Mouse (Mus musculus) large intestine, adult 2 months (tissue): ENCODE measurements around the gene Mul1. TPM values are rescaled to one million over a fixed set of nuclear protein-coding genes. Genes with fewer than 3 reads are reported as not detected.
"Not testable (repeated sequence)": the region's sequence is repeated elsewhere in the genome, so short reads cannot be mapped to it uniquely, and the experiment has no call there.

Experiments
- DNase-seq: peaks from one replicate; pipeline ENCODE4 v3.0.0-alpha.2; 2012; ENCODE audit warnings: low read depth, low spot score
- WGBS: fragments of 180-500 bp; shearing (Covaris S2); methylation state at CpG from one replicate; pipeline ENCODE4 v1.1.7; 2018; 5-methylcytosine and 5-hydroxymethylcytosine counted together
- polyA plus RNA-seq: library from polyadenylated mRNA; depleted of rRNA; stranded (reverse); fragments of >200 nt; gene quantifications from 2 replicates; pipeline ENCODE4 v1.2.3, GENCODE M21; 2012; rRNA removed

Gene Mul1
- polyA plus RNA-seq, result 24.1 and 29.6 TPM in 2 replicates

DNA sequence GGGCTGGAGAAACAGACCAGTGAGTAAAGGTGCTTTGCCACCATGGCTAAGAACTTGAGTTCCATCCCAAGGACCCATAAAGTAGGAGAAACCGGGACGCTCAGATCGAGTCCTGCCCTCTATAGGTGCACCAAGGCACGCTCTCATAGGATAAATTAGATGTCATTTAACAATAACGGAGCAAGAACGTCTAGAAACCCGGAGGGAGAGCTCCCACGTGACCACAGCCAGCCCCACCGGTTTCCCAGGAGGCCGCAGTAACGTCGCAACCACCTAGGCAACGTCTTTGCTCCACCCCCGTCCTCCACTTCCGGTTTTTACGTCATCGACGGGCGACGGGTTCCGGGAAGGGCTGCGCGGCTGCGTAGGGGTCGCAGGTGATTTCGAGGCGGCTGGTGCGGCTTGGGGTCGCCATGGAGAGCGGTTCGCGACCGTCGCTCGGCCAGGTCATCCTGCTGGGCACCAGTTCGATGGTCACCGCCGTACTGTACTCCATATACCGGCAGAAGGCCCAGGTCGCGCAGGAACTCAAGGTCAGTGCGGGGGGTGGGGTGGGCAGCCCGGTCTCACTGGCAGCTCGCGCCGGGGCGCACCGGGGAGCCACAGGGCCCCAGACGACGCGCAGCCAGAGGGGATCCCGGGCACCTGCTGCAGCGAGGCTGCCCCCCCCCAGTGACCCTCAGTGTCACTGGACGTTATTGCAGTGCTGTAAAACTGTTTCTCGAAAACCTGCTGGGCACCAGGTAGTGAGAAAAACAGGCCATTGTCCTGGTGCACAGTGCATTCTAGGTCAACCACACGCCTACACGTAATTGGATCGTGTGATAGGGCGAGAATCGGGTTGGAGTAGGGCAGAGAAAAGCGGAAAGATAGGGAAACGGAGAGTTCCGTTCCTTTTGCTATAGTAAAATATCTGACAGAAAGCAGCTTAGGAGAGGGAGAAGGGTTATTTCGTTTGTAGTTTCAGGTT is at the start of gene Mul1:
Gene Mul1, plus strand, starts transcription at position 325 of the 970 bp plus-strand sequence.
- peak; percentile 82 for DNase-seq
- under 1% methylated on average over 64 of the region's 64 CpGs for whole genome bisulfite sequencing

DNA sequence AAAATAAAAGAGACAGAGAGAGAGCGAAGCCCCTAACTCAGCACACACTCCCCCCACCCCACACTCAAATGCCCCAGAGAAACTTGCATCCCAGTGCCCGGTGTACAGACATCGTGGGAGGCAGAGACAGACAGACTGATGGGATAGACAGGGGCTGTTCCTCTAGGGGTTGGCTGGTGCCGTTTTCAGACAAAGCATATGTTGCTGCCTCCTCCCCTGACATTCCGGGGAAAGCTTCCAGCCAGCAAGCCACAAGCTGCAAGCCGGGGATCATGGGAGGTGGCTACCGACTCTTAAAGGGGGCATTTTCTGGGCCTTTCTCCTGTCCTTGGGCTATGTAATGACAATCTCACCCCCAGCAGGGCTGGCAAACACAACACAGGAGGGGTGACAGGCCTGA is 40.8 kb upstream of the Mul1 start:
- WGBS, result 52% methylated on average over 7 of the region's 7 CpGs
- no peak for DNase-seq

DNA sequence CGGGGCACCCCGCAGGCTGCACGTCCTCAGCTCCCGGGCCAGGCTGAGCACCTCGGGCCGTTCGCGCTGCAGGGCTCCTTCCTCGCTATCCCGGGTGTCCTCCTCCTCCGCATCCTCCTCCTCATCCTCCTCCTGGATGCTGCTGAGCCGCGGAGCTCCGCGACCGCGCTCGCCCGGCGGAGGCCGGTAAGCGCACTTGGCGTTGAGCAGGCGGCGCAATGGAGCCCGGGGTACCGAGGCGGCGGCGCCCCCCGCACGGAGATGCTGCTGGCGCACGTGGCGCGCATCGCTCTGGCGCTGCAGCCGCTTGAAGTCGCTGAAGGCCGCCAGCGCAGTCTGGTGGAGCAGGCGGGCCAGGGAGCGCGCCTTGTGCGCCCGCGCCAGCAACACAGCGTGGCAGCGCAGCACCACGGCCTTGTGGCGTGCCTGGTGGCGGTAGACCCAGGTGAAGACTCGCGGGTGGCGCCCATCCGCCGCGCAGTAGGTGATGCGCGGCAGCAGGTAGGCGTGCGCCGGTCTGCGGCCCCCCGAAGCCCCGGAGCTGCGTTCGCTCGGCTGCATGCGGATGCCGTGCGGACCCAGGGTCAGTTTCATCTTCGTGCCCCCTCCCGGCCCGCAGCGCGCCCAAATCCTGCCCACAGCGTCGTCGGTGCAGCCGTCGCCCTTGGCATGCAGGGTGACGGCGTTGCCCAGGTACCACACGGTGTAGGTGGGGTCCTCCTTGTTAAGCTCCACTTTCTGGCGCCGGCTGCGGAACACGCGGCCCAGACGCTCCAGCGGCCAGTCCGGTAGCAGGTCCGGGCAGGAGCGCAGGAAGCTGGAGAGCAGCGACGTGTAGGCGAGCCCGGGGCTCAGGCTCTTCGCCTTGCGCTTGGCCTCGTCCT is 39.1 kb upstream of the Mul1 start:
- DNase-seq, result no peak
- 1% methylated on average over 103 of the region's 103 CpGs for WGBS

DNA sequence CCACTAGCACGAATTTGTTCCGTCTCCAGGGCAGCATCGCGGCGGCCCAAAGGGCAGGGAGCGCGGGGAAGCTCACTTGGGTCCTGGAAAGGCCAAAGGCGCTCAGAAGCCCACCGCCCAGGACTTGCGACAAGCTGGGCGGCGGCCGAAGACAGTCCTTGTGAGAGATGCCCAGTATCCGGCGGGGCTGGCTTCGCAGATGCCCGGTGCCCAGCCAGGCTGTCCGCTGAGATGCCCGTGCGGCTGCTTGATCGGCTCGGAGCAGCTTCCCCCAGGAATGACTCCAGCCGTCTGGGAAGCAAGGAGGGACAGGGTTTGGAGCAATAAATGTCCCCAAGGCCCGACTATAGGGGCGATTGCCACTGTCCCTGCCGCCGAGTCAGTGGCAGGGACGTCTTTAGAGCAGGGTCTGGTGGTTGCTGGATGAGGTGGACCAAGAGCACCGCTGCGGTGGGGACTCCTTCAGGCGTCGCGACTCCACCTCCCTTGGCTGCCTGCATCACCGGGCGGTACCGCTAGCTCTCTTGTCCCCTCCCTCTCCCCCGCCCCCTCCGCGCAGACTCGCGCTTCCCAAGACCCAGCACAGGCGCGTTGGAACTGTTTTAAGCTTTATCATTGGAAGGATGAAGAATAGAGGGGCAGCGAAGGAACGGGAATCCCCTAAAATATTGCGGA is 38.4 kb upstream of the Mul1 start, which contains the start of gene Fam43b:
Gene Fam43b, minus strand, starts transcription at position 558 of the 675 bp plus-strand sequence.
- WGBS, result 1% methylated on average over 46 of the region's 46 CpGs
- DNase-seq, result no peak

DNA sequence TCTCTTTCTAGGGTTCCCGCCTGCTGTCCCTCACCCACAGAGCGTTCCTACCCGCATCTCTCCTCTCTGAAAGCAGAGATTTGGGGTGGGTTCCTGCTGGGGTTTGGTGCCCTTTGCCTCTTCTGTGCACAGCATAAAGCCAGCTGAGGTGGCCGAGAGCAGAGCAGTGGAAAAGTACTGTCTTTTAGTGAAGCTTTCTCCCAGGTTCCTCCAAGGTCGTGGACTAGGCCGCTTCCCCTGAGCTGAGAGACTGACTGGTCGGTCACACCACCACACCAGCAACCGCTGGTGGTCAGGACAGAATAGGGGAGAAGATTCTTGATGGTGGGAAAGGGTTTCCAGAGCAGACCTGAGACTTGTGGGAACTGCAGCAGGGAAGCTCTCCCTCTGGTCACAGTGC is 37.8 kb upstream of the Mul1 start:
- no peak for DNase-seq
- 18% methylated on average over 8 of the region's 8 CpGs for WGBS

DNA sequence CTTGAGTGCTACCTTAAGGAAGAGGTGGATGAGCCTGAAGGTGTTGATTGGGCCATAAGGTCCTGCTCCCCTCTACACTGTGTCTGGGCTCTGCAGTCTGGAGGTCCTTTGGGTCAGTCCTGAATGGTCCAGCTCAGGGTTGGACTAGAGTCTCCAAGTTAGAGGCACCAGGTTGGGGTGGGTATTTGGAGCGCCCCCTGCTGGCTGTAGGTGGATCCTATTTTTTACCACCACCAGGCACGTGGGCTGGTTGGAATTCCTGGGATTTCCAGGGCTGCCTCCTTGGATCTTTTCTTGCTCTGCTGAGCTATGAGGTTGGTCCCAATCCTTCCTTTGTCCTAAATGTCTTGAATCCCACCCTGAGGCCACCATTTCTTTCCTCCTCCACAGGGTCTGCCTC is 29.7 kb upstream of the Mul1 start:
- 4% methylated on average over 2 of the region's 2 CpGs for WGBS
- no peak for DNase-seq

DNA sequence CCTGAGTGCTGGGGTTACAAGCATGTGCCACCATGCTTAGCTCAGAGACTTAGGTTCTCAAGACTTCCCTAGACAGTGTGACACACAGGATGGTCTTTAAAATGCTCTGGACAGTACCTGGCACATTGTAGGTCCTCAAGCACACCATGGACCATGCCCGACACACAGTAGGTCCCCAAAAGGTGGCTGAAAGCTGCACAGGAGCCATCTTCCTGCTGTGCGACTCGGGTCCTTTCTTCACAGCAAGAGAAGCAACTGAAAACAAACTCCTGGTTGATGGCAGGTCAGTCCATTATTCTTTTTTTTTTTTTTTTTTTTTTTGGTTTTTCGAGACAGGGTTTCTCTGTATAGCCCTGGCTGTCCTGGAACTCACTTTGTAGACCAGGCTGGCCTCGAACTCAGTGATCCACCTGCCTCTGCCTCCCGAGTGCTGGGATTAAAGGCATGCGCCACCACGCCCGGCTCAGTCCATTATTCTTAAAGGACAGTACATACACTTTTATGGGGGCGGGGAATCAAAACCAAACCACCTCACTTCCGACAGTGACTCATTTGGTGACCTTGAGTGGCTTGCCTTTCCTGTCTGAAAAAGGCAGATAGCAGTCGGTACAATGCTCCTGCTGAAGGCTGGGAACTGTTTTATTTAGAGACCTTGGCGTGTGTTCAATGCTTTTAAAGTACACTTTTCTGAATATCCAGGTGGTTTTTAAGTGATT is 26.8 kb upstream of the Mul1 start:
- peak; percentile 60 for DNase-seq
- WGBS, result 31% methylated on average over 13 of the region's 13 CpGs

DNA sequence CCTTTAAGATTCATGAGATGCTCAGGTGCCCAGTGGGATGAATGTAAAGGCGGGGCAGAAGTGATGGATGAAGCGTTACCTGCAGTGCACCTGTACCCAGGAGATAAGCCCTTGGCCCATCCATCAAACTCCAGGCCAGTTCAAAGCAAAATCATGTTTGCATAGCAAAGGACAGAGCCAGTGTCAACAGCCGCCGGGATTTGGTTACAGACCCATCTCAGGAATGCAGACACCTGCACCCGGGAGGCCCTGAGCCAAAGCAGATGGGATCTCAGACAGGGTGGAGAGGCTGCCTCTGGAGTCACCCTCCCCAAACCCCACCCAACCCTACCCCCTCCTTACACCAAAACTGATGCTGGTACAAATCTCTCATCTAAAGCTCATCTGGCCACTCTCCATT is 23.5 kb upstream of the Mul1 start:
- DNase-seq, result no peak
- WGBS, result 10% methylated on average over 5 of the region's 5 CpGs

DNA sequence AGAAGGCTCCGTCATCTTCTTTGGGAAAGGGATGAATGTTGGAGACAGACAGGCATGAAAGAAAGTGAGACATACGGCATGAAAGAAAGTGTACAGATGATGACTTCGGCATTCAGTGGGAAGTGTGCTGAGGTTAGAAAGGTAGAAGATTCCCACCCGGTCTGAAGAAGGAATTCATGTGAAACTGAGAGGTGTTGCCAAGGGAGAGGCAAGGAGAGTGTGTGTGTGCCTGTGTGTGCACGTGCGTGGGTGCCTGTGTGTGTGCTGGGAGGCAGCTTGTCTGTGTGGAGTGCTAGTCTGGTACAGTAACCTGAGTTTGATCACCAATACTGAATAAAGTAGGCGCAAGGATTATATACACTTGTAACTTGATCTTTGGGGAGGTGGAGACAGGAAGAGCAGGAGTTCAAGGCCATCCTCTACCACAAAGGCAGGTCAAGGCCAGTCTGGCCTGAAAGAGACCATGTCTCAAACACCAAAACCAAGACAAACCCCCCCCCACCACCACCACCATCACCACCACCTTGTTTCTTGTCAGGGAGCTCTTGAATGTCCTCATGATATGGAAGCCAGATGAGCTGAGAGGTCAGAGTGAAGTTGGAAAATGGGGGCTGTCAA is 22.9 kb upstream of the Mul1 start:
- 43% methylated on average over 7 of the region's 7 CpGs for WGBS
- DNase-seq, result no peak

DNA sequence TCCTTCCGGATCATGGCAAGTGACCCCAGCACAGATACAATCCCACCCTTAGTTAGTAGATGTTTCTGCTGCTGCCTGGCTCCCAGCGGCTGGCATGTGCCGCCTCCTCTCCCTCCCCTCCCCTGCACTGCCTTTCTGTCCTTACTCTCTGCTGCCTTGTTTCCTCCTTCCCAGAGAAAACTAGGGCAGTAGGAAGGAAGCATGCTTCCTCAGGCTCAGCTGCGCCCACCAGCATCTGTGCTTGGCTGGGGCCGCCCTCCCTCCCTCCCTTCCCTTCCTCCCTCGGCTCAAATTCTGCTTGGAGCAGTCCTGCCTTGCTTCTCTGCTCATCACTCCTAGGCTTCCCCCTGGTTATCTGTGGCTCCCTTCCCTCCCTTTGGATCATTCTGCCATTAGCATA is 19.7 kb upstream of the Mul1 start:
- WGBS, result 50% methylated on average over 6 of the region's 6 CpGs
- no peak for DNase-seq

DNA sequence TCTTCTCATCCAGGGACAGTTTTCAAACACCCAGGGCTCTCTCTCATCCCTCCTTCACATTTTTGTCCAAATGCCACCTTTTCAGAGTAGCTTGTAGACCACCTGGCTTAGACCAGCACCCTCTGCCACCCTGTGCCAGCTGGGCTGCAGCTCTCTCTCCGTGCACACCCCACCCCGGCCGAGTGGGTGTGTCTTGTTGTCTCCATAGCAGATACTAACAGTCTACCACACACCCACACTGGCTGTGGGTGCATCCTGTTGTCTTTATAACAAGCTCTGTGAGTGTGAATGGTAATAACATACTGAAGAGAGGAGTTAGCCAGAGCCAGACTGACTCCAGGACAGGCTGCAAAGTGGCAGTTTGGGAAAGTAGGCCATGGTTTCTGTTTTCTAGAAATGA is 18.5 kb upstream of the Mul1 start:
- 36% methylated on average over 3 of the region's 3 CpGs for WGBS

DNA sequence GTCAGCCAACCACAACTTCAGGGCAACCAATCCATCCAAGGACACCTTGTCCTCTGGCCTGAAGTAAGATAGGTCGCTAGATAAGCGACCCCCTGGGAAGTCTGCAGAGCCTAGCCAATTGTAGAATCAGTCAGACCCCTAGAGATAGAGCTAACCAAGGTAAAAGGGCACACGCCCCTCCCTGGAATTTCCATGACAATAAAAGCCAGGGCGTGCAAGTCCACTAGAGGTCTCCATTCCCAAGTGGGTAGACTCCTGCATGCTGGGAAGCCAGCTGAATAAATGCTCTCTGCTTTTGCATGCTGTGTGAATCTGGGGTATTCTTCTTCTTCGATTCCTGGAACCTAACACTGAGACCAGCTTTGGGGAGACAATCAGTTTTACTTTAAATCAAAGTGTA is 18.1 kb upstream of the Mul1 start:
- no peak for DNase-seq
- WGBS, result 75% methylated on average over 5 of the region's 5 CpGs

More for the DNA sequence above, 18.5 kb upstream of the Mul1 start:
- DNase-seq, result no peak

DNA sequence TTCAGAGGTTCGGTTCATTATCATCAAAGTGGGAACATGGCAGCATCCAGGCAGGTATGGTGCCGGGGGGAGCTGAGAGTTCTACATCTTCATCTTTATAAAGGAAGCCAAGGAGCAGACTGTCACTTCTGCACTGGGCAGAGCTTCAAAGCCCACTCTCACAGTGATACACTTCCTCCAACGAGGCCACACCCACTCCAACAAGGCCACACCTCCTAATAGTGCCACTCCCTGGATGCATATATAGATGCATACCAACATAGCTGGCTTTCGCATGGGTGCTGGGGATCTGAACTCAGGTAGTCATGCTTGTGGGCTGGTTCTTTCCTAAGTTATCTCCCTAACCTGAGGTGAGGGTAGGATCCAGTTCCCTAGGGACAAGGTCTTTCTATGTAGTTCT is 16.6 kb upstream of the Mul1 start:
- DNase-seq, result no peak
- 62% methylated on average over 4 of the region's 4 CpGs for WGBS

DNA sequence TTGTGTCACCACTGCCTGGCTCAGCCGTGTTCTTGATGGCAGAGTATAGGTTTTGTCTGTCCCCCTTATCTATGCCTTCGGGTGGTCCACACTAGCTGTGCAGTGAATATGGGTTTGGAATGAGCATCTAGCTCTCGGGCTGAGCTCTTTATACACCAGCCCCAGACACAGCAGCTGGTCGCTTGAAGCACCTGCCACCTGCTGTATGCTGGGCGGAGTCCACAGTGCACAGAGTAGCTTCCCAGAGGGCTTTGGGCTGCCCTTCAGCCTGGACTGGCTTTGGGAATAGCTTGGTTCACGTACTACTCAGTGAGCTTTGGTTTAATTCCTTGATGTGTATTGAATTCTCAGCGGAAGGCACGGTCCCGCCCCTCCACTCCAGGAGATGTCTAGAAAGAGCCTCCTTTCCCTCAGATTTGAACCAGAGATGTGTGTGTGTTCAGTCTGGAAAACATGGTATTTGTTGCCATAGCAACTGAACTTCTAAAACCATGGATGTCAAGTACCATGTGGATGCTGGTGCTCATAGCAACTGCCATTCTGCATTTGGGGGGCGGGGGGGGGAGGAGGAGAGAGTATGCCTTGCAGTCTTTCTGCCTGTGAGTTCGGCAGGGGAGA is 16.0 kb upstream of the Mul1 start:
- no peak for DNase-seq
- WGBS, result 24% methylated on average over 11 of the region's 11 CpGs

DNA sequence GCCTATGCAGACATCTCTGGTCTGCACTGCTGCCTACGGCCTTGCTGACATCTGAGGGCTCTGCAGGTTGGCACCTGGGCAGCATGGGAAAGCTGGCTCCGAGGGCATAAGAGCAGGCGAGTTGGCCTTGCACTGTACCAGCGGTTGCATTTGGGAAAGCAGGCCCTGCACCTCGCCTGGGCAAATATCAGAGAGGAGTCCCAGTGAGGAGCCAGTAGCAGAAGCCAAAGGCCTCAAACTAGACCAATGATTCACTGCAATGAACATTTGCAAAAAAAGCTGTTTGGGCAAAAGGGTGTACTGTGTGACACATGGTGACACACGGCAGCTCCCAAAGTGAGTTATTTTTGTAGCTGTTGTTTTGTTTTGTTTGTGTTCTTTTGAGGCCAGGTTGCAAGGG is 9.4 kb upstream of the Mul1 start:
- 87% methylated on average over 6 of the region's 6 CpGs for WGBS

DNA sequence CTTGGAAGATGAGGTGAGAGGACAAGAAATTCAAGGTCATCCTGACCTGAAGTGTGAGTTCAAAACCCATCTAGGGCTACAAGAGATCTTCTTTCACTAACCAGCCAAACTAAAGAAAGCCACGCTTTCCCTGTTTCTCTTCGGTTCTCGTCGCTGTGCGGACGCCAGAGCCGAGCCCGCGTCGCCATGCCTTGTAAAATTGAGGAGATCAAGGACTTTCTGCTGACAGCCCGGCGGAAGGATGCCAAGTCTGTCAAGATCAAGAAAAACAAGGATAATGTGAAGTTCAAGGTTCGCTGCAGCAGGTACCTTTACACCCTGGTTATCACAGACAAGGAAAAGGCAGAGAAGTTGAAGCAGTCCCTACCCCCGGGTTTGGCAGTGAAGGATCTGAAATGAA is 8.9 kb upstream of the Mul1 start:
- DNase-seq, result not testable (repeated sequence)
- 60% methylated on average over 14 of the region's 14 CpGs for WGBS

More for the DNA sequence above, 9.4 kb upstream of the Mul1 start:
- no peak for DNase-seq

DNA sequence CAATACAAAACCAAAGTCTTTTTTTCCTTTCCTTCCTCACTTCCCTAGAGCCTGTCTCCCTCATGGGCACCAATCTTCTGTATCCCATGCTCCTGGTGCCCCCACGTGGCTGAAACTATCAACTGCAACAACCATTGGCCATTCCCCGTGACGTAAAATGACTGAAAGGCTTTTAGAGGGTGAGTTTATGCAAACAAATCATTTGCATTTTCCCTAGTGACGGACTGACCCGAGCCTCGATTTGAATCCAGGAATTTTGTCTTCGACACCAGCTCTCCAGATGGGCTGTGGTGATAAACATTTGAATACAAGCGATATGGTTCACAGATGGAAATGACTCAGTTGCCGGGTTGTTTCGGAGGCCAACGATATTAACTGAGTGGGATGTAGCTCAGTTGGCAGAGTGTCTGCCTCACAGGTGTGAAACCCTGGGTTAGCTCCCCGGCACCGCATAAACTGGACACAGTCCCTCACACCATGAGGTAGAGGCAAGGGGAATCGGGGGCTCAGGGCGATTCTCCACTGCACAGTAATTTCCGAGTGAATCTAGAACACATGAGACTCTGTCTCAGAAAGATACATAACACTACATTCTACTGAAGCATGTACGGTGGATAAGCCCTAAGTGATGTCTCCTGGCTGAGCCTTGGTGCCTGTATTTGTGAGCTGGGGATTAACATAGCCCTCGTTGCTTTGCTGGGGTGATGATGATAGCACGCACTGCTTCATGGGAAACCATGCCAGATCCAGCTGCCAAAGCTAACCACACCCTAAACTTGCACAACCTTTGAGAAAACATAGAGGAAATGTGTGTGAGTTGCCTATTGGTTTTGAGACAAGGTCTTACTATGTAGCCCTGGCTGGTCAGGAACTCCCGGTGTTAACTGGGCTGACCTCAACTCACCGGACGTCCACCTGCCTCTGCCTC is 7.4 kb upstream of the Mul1 start:
- 13% methylated on average over 22 of the region's 22 CpGs for WGBS
- peak; percentile 76 for DNase-seq
